Mouse (Mus musculus) embryonic facial prominence, embryonic 10.5 days (tissue): ENCODE data around the gene Cables2. TPM values are rescaled to one million over a fixed set of nuclear protein-coding genes. Genes with fewer than 3 reads are reported as not detected.
A peak's percentile ranks its signal among the peaks of the same experiment; 100 is the strongest.

ENCODE experiments used
- DNase-seq: peaks from one replicate; pipeline ENCODE4 v3.0.0-alpha.2; 2017; ENCODE audit warnings: low spot score
- H3K27ac ChIP-seq: fragments of 300-500 bp; sonication (generic); replicated peaks from 2 replicates; pipeline ENCODE4 v1.5.1; 2016; ENCODE audit warnings: mild to moderate bottlenecking
- H3K27me3 ChIP-seq: fragments of 300-500 bp; sonication (generic); replicated peaks from 2 replicates; pipeline ENCODE4 v1.6.1; 2016; ENCODE audit warnings: low read depth, mild to moderate bottlenecking; ENCODE audit not compliant: poor library complexity, severe bottlenecking
- H3K36me3 ChIP-seq: fragments of 300-500 bp; sonication (generic); replicated peaks from 2 replicates; pipeline ENCODE4 v1.6.1; 2016; ENCODE audit warnings: mild to moderate bottlenecking, moderate library complexity
- H3K4me1 ChIP-seq: fragments of 300-500 bp; sonication (generic); 2 replicates; pipeline ENCODE4 v1.6.1; 2016
- H3K4me3 ChIP-seq: fragments of 300-500 bp; sonication (generic); 2 replicates; pipeline ENCODE4 v1.5.1; 2016; ENCODE audit warnings: mild to moderate bottlenecking, moderate library complexity
- H3K9me3 ChIP-seq: fragments of 300-500 bp; sonication (generic); 2 replicates; pipeline ENCODE4 v1.6.1; 2016; ENCODE audit warnings: mild to moderate bottlenecking
- WGBS: fragments of 180-500 bp; shearing (Covaris S2); methylation state at CpG from one replicate; pipeline ENCODE4 v1.1.7; 2016; 5-methylcytosine and 5-hydroxymethylcytosine counted together
- microRNA-seq: library from miRNA; unstranded; fragments of <30 nt; microRNA quantifications from one replicate; pipeline ENCODE4, GENCODE M21; 2017
- polyA plus RNA-seq: library from polyadenylated mRNA; unstranded; fragments of >200 nt; fragmentation: Nextera tagmentation; extraction: Ambion mirVana; gene quantifications from 2 replicates; pipeline ENCODE4 v1.2.1, GENCODE M21; 2016

Gene Cables2
- polyA plus RNA-seq, 1 experiment from 2014 or later = 12.7 TPM

GRCm38 (mm10) chr2:180216921-180217320, 56.4 kb downstream of the Cables2 start:
- H3K9me3 ChIP-seq = no peaks in the 10 kb centered on the region; the same call in 1 of the 2 replicates
- 50% methylated on average over 5 of the region's 5 CpGs for WGBS
- no peak for DNase-seq
- peak overlapping the region; percentile 75; the same call in 1 of the 2 replicates for H3K27ac ChIP-seq
- peak overlapping the region; percentile 13; the same call in 1 of the 2 replicates for H3K4me3 ChIP-seq
- peaks cover 67% of the 10 kb centered on the region for H3K4me1 ChIP-seq
- H3K27me3 ChIP-seq = no peaks in the 10 kb centered on the region
- peaks cover 22% of the 10 kb centered on the region for H3K36me3 ChIP-seq

GRCm38 (mm10) chr2:180215951-180216350, 57.3 kb downstream of the Cables2 start:
- peaks cover 19% of the 10 kb centered on the region for H3K36me3 ChIP-seq
- no peak overlapping the region for H3K4me3 ChIP-seq
- no peaks in the 10 kb centered on the region for H3K27me3 ChIP-seq
- peaks cover 61% of the 10 kb centered on the region for H3K4me1 ChIP-seq
- H3K27ac ChIP-seq = peak overlapping the region; percentile 12; the same call in 1 of the 2 replicates
- no peaks in the 10 kb centered on the region; the same call in 1 of the 2 replicates for H3K9me3 ChIP-seq
- 72% methylated on average over 6 of the region's 6 CpGs for WGBS
- DNase-seq = no peak

GRCm38 (mm10) chr2:180215011-180215461, 58.3 kb downstream of the Cables2 start:
- Histone ChIP-seq H3K9me3 (no peaks in the 10 kb centered on the region; the same call in 1 of the 2 replicates), H3K4me1 (peaks cover 56% of the 10 kb centered on the region), H3K36me3 (peaks cover 18% of the 10 kb centered on the region; the same call in 1 of the 2 replicates), H3K27ac (peak overlapping the region; percentile 48; the same call in 1 of the 2 replicates), H3K27me3 (no peaks in the 10 kb centered on the region), H3K4me3 (no peak overlapping the region)
- no peak for DNase-seq
- 79% methylated on average over 8 of the region's 8 CpGs for WGBS

- no peak for DNase-seq
- H3K27me3 ChIP-seq = no peaks in the 10 kb centered on the region
- 76% methylated on average over 4 of the region's 4 CpGs for WGBS
- H3K4me3 ChIP-seq = no peak overlapping the region
- no peaks in the 10 kb centered on the region; the same call in 1 of the 2 replicates for H3K9me3 ChIP-seq
- peak overlapping the region; percentile 48 for H3K27ac ChIP-seq
- peaks cover 18% of the 10 kb centered on the region; the same call in 1 of the 2 replicates for H3K36me3 ChIP-seq
- H3K4me1 ChIP-seq = peaks cover 50% of the 10 kb centered on the region
These were observed 58.8 kb downstream of the Cables2 start for GRCm38 (mm10) chr2:180214352-180214978.

GRCm38 (mm10) chr2:180212255-180212654, 61.0 kb downstream of the Cables2 start:
- Histone ChIP-seq H3K4me1 (peaks cover 31% of the 10 kb centered on the region), H3K4me3 (no peak overlapping the region), H3K9me3 (no peaks in the 10 kb centered on the region; the same call in 1 of the 2 replicates), H3K27ac (no peak overlapping the region), H3K36me3 (peaks cover 16% of the 10 kb centered on the region; the same call in 1 of the 2 replicates), H3K27me3 (no peaks in the 10 kb centered on the region)
- no peak for DNase-seq
- 90% methylated on average over 3 of the region's 3 CpGs for WGBS

- Histone ChIP-seq H3K4me1 (peaks cover 9% of the 10 kb centered on the region; the same call in 1 of the 2 replicates), H3K9me3 (no peaks in the 10 kb centered on the region; the same call in 1 of the 2 replicates), H3K36me3 (peaks cover 38% of the 10 kb centered on the region), H3K4me3 (no peak overlapping the region), H3K27ac (no peak overlapping the region), H3K27me3 (no peaks in the 10 kb centered on the region)
- 85% methylated on average over 1 of the region's 1 CpGs for whole genome bisulfite sequencing
- no peak for DNase-seq
These were observed 64.3 kb downstream of the Cables2 start for GRCm38 (mm10) chr2:180208976-180209375.

Small RNA genes within 50 kb of the gene (microRNA-seq; reads per million reads assigned to microRNA genes)
- 3.7 reads per million, percentile 6 among the genes with 10 or more reads in this experiment for gene Mir3091

Other genes starting within 250 kb of the Cables2 start
- 8.6 and 9.9 TPM in 2 replicates for gene Lsm14b, start 248.5 kb downstream of the Cables2 start, polyA plus RNA-seq
- 909 and 921 TPM in 2 replicates for gene Psma7, start 231.1 kb downstream of the Cables2 start, polyA plus RNA-seq
- gene Ss18l1, start 231.0 kb downstream of the Cables2 start, polyA plus RNA-seq = 8.3 and 8.6 TPM in 2 replicates
- gene Mtg2, start 202.9 kb downstream of the Cables2 start, polyA plus RNA-seq = 31.3 and 33.0 TPM in 2 replicates
- gene Hrh3, start 169.0 kb downstream of the Cables2 start, polyA plus RNA-seq = 0.49 and 0.67 TPM in 2 replicates
- gene Osbpl2, start 154.2 kb downstream of the Cables2 start, polyA plus RNA-seq = 23.6 and 24.9 TPM in 2 replicates
- 264 and 272 TPM in 2 replicates for gene Adrm1, start 102.0 kb downstream of the Cables2 start, polyA plus RNA-seq
- 19.6 and 25.3 TPM in 2 replicates for gene Lama5, start 47.6 kb downstream of the Cables2 start, polyA plus RNA-seq
- gene Rps21, start 16.1 kb downstream of the Cables2 start, polyA plus RNA-seq = 569 and 585 TPM in 2 replicates
- 0.92 and 1.7 TPM in 2 replicates for gene Rbbp8nl, start 16.4 kb upstream of the Cables2 start, polyA plus RNA-seq
- 0.57 and 0.65 TPM in 2 replicates for gene Gata5, start 61.2 kb upstream of the Cables2 start, polyA plus RNA-seq
- 3.3 and 4.1 TPM in 2 replicates for gene Slco4a1, start 182.7 kb upstream of the Cables2 start, polyA plus RNA-seq
- 0.16 and 0.35 TPM in 2 replicates for gene Ntsr1, start 226.5 kb upstream of the Cables2 start, polyA plus RNA-seq